Mouse (Mus musculus) adrenal gland, adult 8-10 months (tissue): ENCODE data around the gene Nap1l5. TPM values are rescaled to one million over a fixed set of nuclear protein-coding genes. Genes with fewer than 3 reads are reported as not detected.
"Not testable (repeated sequence)": the region's sequence is repeated elsewhere in the genome, so short reads cannot be mapped to it uniquely, and the experiment has no call there.

Source experiments
- DNase-seq: peaks from one replicate; pipeline ENCODE4 v3.0.0; 2022
- total RNA-seq, 4 experiments: library from RNA; stranded (reverse); gene quantifications; 2 replicates each; pipeline ENCODE4 v1.2.4; 2022

Gene Nap1l5
- total RNA-seq, 4 experiments from 2014 or later = 27.9 to 53.2 (median 35.6) TPM

- no peak for DNase-seq
These were observed 2.3 kb downstream of the Nap1l5 start for GRCm38 (mm10) chr6:58904551-58904950.

- no peak for DNase-seq
These were observed 3.7 kb downstream of the Nap1l5 start for GRCm38 (mm10) chr6:58903171-58903570.

GRCm38 (mm10) chr6:58900536-58900935 lies 6.3 kb downstream of the Nap1l5 start:
- DNase-seq = no peak

GRCm38 (mm10) chr6:58899076-58899475 lies 7.8 kb downstream of the Nap1l5 start:
- no peak for DNase-seq

GRCm38 (mm10) chr6:58896648-58897047 lies 10.2 kb downstream of the Nap1l5 start:
- no peak for DNase-seq

GRCm38 (mm10) chr6:58894994-58895393 lies 11.9 kb downstream of the Nap1l5 start:
- DNase-seq = no peak

GRCm38 (mm10) chr6:58893307-58893706 lies 13.6 kb downstream of the Nap1l5 start:
- no peak for DNase-seq

GRCm38 (mm10) chr6:58889917-58890316 lies 17.0 kb downstream of the Nap1l5 start:
- no peak for DNase-seq

GRCm38 (mm10) chr6:58882271-58882670 lies 24.6 kb downstream of the Nap1l5 start:
- no peak for DNase-seq

GRCm38 (mm10) chr6:58881363-58881762 lies 25.5 kb downstream of the Nap1l5 start:
- DNase-seq = no peak

GRCm38 (mm10) chr6:58880861-58881260 lies 26.0 kb downstream of the Nap1l5 start:
- DNase-seq = no peak

- DNase-seq = no peak
These were observed 26.9 kb downstream of the Nap1l5 start for GRCm38 (mm10) chr6:58879987-58880386.

GRCm38 (mm10) chr6:58879572-58879971 lies 27.3 kb downstream of the Nap1l5 start:
- DNase-seq = peak; percentile 19

GRCm38 (mm10) chr6:58867858-58868257 lies 39.0 kb downstream of the Nap1l5 start:
- not testable (repeated sequence) for DNase-seq

- DNase-seq = no peak
These were observed 43.1 kb downstream of the Nap1l5 start for GRCm38 (mm10) chr6:58863631-58864235.

GRCm38 (mm10) chr6:58862446-58862993 lies 44.4 kb downstream of the Nap1l5 start:
- DNase-seq = no peak

- DNase-seq = no peak
These were observed 47.4 kb downstream of the Nap1l5 start for GRCm38 (mm10) chr6:58859517-58859916.

- DNase-seq = no peak
These were observed 50.4 kb downstream of the Nap1l5 start for GRCm38 (mm10) chr6:58856494-58856893.

- DNase-seq = no peak
These were observed 51.1 kb downstream of the Nap1l5 start for GRCm38 (mm10) chr6:58855676-58856367.

Other genes starting within 250 kb of the Nap1l5 start
- 10 to 100 TPM; 16.0 to 37.9 (median 23.6) TPM for gene Herc3, start 75.6 kb downstream of the Nap1l5 start, total RNA-seq
- gene Fam13a, start 117.5 kb upstream of the Nap1l5 start, total RNA-seq = 10 to 100 TPM; 13.0 to 48.9 (median 30.2) TPM